Mouse (Mus musculus) kidney, adult 8-10 months (tissue): ENCODE measurements around the gene Rspry1.
A peak's percentile ranks its signal among the peaks of the same experiment; 100 is the strongest.

Experiments
- DNase-seq, 2 experiments: peaks; one replicate each; pipeline ENCODE4 v3.0.0; 2022

The Rspry1 gene

DNA sequence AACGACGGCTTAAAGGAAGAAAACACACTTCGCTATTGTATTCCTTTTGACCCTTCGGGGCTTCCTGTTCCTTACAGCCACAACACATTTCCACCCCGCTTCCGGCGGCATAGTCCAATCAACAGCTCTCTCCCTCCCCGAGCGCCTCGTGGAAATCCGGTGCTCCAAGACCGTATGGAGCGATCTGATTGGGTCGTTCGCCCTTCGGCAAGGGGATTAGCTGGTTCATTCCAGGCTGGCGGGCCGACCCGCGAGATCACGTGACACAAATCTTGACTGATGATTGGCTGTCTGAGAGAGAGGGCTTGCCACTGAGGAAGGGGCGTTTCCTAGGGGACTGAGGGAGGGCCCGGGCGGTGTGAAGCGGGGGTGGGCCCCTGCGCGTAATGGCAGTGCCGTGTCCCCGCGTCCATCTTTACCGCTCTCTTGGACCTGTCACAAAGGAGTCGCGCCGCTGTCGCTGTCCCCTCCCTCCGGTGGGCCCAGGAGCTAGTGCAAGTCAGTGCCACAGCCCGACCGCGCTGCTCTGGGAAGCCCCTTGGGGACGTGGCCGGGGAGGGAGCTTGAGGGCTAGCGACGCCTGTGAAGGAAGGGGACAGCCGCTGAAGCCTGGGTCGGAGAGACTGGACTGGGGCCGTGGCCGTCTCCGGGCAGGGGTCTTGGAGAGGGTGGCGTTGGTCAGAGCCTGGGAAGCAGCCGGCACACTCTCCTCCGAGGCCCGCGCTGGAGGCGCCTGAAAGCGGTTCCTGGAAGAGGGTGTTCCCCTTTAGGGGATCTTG, at the start of gene Rspry1, which contains the start of gene Fam192a:
Gene Rspry1 (plus strand): TSS at position 331 of the 779 bp plus-strand sequence.
Gene Fam192a (minus strand): TSS at position 391 of the 779 bp plus-strand sequence.
- DNase-seq, result peak; percentile 100

DNA sequence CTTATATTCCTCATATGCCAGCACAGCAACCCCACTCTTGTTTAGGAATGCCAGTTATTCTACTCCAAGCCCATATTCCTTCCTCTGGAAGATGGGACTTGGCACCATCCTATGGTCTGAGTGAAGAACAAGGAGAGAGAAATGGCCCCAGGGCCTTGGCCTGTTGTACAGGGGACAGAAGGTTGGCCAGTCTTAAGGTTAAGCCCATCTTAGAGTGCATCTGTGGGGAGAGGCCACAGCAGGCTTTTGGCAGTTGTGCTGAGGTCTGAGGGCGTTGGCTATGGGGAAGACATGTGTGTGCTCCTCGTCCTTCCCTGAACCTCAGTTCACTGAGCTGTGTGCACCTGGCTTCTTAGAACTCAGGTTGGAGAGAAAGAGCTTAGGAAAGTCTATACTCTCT, 49.0 kb upstream of the Rspry1 start:
- no peak for DNase-seq

DNA sequence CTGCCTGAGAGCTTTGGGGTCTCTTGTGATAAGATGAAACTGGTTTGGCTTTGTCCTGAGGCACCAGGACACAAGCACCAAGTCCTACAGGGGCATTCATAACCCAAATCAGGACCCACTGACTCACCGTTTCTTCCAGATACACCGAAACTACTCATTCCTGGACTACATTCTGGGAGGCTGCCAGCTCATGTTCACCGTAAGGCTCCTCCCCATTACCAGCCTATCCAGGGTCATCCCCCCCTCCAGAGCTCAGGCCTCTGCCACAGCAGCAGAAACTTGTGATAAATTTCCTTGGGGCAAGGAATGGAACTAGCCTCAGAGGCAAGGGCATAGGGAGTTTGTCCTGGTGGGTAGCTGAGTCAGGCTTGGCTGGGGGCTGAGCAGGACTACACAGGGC, 44.5 kb upstream of the Rspry1 start:
- DNase-seq, result no peak

GRCm38 (mm10) chr8:94561256-94561655, 40.5 kb upstream of the Rspry1 start:
- DNase-seq, result no peak

- DNase-seq, result no peak
These were observed 37.3 kb upstream of the Rspry1 start for GRCm38 (mm10) chr8:94564421-94564820.

DNA sequence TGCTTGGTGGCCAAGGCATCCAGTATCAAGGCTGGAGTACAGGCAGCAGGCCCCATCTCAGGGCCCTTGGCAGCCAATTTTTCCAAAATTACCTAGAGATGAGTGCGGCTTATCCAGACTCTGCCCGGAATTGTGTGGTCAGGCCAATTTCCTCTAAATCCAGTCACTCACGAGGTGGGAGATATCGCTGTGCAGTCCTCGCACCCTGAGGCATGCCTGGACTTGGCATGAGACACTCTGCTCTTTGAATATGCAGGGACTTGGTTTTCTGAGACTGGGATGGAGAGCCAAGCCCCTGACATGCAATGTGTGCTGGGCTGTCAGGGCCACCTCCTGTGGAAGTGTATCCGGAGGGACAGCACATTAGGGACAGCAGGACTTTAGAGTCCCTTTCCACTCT, 35.7 kb upstream of the Rspry1 start:
- no peak for DNase-seq

- DNase-seq, result peak; percentile 9 to 28
These were observed 35.1 kb upstream of the Rspry1 start for GRCm38 (mm10) chr8:94566446-94567158.

GRCm38 (mm10) chr8:94567159-94567849, 34.4 kb upstream of the Rspry1 start:
- DNase-seq, result no peak

- DNase-seq, result no peak
These were observed 33.6 kb upstream of the Rspry1 start for GRCm38 (mm10) chr8:94568098-94568497.

DNA sequence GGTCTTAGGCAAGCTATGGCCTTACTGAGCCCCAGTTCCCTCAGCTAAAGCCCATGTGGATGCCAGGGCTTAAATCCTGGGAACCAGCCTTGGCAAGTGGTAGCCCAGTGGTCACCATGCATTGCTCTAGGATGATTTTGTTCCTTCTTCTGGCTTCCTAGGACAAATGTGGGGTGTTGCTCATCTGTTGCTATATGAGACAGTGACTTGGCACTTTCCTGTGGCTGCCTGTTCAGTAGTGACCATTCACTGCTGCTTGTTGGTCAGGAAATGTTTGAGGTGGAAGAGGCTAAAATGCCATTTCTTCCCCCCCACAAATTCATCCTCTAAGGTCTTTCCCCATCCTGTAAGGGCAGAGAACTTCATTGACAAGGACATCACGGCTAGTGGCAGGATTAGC, 32.3 kb upstream of the Rspry1 start:
- no peak for DNase-seq

DNA sequence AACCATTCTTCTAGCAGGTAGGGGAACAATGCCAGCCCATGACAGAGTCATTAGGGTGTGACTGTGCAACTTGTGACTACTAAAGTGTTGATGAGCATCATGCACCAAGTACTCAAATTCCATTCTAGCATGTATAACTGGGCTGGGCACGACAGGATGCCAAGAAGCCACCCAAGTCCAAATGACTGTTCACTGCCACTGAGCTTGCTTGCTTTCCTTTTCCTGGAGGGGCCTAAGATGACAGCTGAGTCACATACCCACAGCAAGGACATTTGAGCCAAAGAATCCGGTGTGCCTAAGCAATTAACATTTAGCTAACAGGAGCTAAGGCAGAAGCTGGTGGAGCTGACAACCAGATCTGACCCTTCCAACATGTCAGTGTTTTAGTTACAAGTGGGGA, 29.8 kb upstream of the Rspry1 start:
- no peak for DNase-seq

DNA sequence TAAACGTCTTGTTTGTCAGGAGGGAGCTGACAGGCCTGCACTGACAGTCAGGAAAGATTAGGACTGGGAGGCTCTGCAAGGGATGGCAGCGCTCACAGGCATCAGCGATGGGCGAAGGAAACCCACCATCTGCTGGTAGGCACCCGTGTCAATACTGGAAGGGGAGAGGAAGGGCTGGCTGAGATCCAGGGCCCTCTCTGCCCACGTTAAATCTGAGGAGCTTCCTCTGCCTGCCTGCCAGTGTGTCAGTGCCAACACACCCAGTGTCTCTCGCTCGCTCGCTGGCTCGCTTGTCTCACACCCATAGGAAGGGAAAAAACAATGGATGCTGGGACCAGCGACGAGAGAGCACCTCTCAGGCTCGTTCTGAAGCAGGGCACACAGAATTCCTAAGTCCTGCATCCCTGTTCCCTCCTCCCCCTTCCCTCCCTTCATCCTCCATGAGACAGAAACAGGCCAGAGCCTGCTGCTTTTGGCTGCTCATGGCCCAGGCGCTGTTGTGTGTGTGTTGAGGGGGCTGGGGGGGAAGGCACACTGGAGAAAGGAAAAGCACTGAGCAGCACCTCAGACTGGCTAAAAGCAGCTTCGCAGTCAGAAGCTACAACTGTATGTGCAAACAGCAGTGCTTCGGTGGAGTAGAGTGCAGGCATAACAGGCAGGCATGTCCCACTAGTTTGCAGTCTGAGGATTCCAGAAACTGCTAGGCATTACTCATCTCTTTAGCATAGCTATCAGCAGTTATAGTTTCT, 27.4 kb upstream of the Rspry1 start:
- DNase-seq, result no peak

- DNase-seq, result no peak
These were observed 26.6 kb upstream of the Rspry1 start for GRCm38 (mm10) chr8:94575148-94575547.

GRCm38 (mm10) chr8:94581820-94582483, 19.8 kb upstream of the Rspry1 start:
- no peak for DNase-seq

GRCm38 (mm10) chr8:94582569-94582968, 19.2 kb upstream of the Rspry1 start:
- no peak for DNase-seq

DNA sequence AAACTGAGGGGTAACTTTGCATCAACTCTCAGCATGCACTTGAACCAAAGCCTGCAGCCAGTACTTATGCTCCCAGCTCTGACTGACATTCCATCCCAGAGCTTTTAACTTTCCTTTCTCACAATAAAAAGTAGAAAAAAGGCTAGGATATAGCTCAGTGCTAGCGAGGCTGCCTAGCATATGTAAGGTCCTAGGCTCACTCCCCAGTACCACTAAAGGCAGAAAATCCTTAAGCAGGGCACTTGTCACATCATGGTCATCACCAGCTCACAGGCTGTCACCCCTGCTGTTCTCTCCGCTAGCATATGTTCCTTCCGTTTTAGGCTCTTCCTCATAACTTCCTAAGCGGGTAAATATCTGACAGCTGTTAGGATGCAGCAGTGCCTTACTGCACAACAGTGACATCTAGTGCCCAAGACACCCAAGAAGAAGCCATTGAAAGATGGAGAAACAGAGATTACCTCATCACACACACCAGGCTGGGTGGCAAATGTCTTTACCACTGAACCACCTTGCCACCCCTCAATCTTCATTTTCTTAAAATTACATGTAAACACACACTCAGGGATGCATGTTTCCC, 17.4 kb upstream of the Rspry1 start:
- peak; percentile 19 to 51 for DNase-seq

- no peak for DNase-seq
These were observed 10.0 kb upstream of the Rspry1 start for GRCm38 (mm10) chr8:94591691-94592090.

- DNase-seq, result no peak
These were observed 7.5 kb upstream of the Rspry1 start for GRCm38 (mm10) chr8:94594211-94594610.

DNA sequence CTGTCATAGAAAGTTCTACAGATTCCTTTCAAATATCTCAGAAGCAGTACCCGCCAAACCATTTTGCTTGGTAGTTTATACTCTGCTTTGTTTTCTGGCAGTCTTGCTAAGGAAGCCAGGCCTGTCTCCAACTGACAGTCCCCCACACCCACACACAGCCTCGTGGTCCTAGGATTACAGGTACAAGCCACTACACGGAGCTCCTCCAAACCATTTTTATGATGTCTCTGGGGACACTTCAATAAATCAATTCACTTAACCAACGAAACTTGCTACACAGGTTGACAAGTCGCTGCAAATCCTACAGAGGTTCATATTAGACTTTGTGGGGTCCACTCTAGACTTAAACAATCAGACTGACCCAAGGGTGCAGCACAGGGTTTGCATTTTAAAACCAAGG, 1.3 kb upstream of the Rspry1 start:
- no peak for DNase-seq

- peak; percentile 8 to 12 for DNase-seq
These were observed 617 bp upstream of the Rspry1 start for GRCm38 (mm10) chr8:94601034-94601606.

- peak; percentile 58 to 61 for DNase-seq
These were observed 864 bp downstream of the Rspry1 start for GRCm38 (mm10) chr8:94602471-94603131.
